Mouse (Mus musculus): ENCODE measurements around the gene Gnaz. TPM values are rescaled to one million over a fixed set of nuclear protein-coding genes. Genes with fewer than 3 reads are reported as not detected.
A peak's percentile ranks its signal among the peaks of the same experiment; 100 is the strongest.

The Gnaz gene
- 60.6 and 82.2 TPM in 2 replicates for polyA plus RNA-seq (2014; fragmentation: Nextera tagmentation; extraction: Ambion mirVana)

DNA sequence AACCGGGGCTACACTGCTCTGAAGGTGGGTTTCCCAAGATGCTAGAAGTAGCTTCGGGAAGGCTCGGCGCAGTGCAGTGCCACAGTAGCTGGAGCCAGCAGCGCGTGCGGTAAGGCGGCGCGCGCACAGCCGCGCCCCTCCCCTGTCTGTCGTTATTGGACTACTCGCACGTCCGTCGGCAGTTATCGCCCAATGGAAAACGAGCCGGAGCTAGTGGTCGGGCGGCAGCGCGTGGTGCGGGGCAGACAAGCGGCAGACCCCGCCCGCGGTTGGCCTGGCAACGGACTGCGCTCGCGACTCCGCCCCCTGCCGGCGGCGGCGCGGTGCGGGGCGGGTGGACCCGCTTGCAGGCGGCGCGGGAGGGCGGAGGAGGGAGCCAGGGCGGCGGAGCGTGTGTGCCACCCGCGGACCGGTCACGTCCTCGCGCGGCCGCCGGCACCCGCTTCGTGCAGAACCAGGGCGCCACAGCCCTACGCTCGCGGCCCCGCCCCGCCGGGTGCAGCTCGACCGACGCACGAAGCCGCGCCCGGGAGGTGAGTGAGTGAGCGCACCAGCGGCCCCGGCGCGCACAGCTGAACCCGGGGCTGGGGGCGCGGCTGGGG lies at the start of gene Gnaz:
Gene Gnaz (plus strand): TSS at position 328 of the 602 bp plus-strand sequence.
- Histone ChIP-seq H3K4me1 (ENCODE audit: control insufficient read depth, insufficient read depth, low read length) (peaks cover 20% of the 10 kb centered on the region), H3K4me2 (ENCODE audit: low read length) (peak within 1 kb of the TSS; percentile 85), H3K27ac (replicated peaks; ENCODE audit: low read depth, low read length) (peak within 1 kb of the TSS; percentile 78), H3K4me3 (replicated peaks; ENCODE audit: low read depth, low read length) (peak within 1 kb of the TSS; percentile 72), H3K27me3 (ENCODE audit: control insufficient read depth, insufficient read depth, low read length) (no peaks in the 10 kb centered on the region), H3K9ac (replicated peaks; ENCODE audit: low read length) (peak within 1 kb of the TSS; percentile 76), H3K36me3 (ENCODE audit: control insufficient read depth, insufficient read depth, low read length) (no peaks in the 10 kb centered on the region), H3K9me3 (ENCODE audit: control insufficient read depth, low read length) (no peaks in the 10 kb centered on the region)
- DNase-seq (peak; percentile 99), ATAC-seq (ENCODE audit: low FRiP score, low TSS enrichment) (peak; percentile 97)
- WGBS = under 1% methylated on average over 71 of the region's 83 CpGs

DNA sequence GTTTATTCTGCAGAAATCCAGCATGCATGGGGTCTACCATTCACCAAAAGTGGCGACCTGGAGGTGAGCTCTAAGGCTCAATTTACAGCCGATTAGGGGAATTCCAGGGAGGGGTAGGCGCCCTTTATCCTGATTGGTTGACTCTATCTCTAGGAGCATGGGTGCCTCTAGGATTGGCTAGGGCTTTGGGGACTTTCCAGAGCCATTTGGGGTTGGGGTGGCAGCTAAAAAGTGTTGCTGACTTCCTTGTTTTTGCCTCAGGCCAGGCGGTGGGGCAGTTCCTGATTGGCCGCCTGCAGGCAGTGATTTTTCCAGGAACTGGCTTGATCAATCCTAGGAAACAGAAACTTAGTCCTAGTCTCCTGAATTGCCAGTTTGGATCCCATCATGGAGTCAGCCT lies 47.7 kb upstream of the Gnaz start:
- no peak for ATAC-seq (ENCODE audit: low FRiP score, low TSS enrichment)
- no peak overlapping the region for H3K4me3 ChIP-seq (replicated peaks; ENCODE audit: low read depth, low read length)
- H3K27ac ChIP-seq (replicated peaks; ENCODE audit: low read depth, low read length) = no peak overlapping the region
- H3K9ac ChIP-seq (replicated peaks; ENCODE audit: low read length) = no peak overlapping the region
- H3K4me1 ChIP-seq (ENCODE audit: control insufficient read depth, insufficient read depth, low read length) = no peaks in the 10 kb centered on the region
- no peaks in the 10 kb centered on the region for H3K36me3 ChIP-seq (ENCODE audit: control insufficient read depth, insufficient read depth, low read length)
- DNase-seq = no peak
- no peaks in the 10 kb centered on the region for H3K9me3 ChIP-seq (ENCODE audit: control insufficient read depth, low read length)
- 44% methylated on average over 5 of the region's 5 CpGs for WGBS
- no peak overlapping the region for H3K4me2 ChIP-seq (ENCODE audit: low read length)
- no peaks in the 10 kb centered on the region for H3K27me3 ChIP-seq (ENCODE audit: control insufficient read depth, insufficient read depth, low read length)

DNA sequence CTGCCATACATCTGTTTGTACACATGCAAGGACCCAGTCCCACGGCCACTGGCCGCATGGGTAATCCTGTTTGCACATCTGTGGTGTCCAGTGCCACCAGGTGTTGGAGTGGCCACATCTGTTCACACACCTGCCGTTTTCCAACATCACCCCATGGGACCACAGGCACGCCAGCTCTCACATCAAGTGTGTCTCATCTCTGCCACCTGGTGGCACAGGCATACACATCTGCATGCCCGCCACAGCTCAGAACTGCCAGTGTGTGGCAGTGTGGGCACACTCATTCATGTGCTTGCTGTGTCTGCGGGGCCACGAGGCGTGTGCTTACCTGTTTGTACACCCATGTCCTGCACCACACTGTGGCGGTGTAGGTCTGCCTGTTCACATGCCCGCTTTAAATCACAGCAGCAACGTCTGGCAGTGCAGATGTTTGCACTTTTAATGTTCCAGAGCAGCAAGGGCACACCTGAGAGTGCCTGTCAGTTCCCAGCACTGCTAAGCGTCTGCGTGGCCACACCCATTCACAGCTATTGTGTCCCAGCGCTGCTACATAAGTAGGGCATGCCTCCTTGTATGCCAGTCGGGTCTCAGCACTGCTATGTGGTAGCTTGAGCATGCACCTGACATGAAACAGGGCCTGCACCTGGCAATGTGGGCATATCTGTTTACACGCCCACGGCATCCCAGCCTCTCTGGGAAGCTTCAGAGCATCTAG lies 46.0 kb upstream of the Gnaz start:
- no peaks in the 10 kb centered on the region for H3K27me3 ChIP-seq (ENCODE audit: control insufficient read depth, insufficient read depth, low read length)
- 45% methylated on average over 17 of the region's 17 CpGs for WGBS
- H3K9me3 ChIP-seq (ENCODE audit: control insufficient read depth, low read length) = no peaks in the 10 kb centered on the region
- H3K4me1 ChIP-seq (ENCODE audit: control insufficient read depth, insufficient read depth, low read length) = 0 out of 2 replicates have a peak, but pooled peaks cover 4% of the 10 kb centered on the region
- H3K27ac ChIP-seq (replicated peaks; ENCODE audit: low read depth, low read length) = no peak overlapping the region
- H3K9ac ChIP-seq (replicated peaks; ENCODE audit: low read length) = no peak overlapping the region
- ATAC-seq (ENCODE audit: low FRiP score, low TSS enrichment) (peak; percentile 49), DNase-seq (peak; percentile 87)
- H3K4me3 ChIP-seq (replicated peaks; ENCODE audit: low read depth, low read length) = no peak overlapping the region
- H3K36me3 ChIP-seq (ENCODE audit: control insufficient read depth, insufficient read depth, low read length) = no peaks in the 10 kb centered on the region
- no peak overlapping the region for H3K4me2 ChIP-seq (ENCODE audit: low read length)

DNA sequence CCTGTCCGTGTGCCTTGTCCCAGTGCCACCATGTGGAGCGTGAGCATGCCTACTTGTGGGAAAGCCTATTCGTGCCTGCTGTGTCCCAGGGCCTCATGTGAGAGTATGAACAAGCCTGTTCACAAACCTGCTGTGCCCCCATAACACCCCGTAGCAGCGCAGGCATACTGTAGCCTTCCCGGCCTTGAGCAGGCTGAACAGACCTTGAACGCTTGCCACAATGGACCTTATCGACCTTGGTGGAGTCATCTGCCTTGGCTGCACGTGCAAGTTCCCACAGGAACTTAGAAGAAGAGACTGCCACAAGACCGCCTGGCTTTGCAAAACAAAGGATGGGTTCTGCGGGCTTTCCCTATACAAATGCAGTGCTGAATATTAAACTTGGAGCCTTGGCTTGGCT lies 45.4 kb upstream of the Gnaz start:
- no peak overlapping the region for H3K27ac ChIP-seq (replicated peaks; ENCODE audit: low read depth, low read length)
- H3K9ac ChIP-seq (replicated peaks; ENCODE audit: low read length) = no peak overlapping the region
- no peak for ATAC-seq (ENCODE audit: low FRiP score, low TSS enrichment)
- H3K9me3 ChIP-seq (ENCODE audit: control insufficient read depth, low read length) = no peaks in the 10 kb centered on the region
- H3K4me3 ChIP-seq (replicated peaks; ENCODE audit: low read depth, low read length) = no peak overlapping the region
- no peak overlapping the region for H3K4me2 ChIP-seq (ENCODE audit: low read length)
- WGBS = 86% methylated on average over 11 of the region's 11 CpGs
- H3K36me3 ChIP-seq (ENCODE audit: control insufficient read depth, insufficient read depth, low read length) = no peaks in the 10 kb centered on the region
- no peaks in the 10 kb centered on the region for H3K27me3 ChIP-seq (ENCODE audit: control insufficient read depth, insufficient read depth, low read length)
- 0 out of 2 replicates have a peak, but pooled peaks cover 4% of the 10 kb centered on the region for H3K4me1 ChIP-seq (ENCODE audit: control insufficient read depth, insufficient read depth, low read length)
- DNase-seq = no peak

DNA sequence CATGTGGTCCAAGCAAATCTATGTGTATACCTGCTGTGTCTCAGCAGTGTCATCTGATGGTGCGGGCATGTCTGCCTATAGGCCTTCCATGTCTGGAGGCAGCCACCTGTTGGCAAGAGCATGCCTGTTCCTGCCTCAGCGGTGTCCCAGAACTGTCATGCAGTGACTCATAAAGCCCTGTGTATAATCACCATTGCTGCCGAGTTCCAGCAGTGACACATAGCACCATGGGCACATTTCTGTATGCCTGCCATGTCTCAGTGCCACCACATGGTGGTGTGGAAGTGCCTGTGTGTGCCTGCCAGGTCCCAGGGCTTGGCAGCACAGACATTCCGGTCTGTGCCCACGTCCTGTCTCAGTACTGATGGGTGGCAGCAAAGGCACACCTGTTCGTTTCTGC lies 44.2 kb upstream of the Gnaz start:
- 60% methylated on average over 6 of the region's 6 CpGs for WGBS

DNA sequence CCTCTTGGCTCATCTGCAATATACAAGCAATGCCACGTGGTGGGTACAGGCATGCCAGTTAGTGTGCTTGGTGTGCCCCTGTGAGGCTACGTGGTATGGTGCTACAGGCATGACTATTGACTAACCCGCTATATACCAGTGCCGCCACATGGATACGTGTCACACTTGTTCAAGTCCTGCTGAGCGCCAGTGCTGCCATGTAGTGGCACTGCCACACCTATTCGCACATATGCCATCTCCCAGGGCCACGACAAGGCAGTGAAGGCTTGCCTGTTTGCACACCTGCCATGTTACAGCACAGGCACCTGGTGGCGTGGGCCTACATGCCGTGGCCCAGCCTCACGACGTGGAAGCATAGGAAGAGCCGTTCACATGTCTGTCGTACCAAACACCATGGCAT lies 42.7 kb upstream of the Gnaz start:
- Histone ChIP-seq H3K9me3 (ENCODE audit: control insufficient read depth, low read length) (no peaks in the 10 kb centered on the region), H3K36me3 (ENCODE audit: control insufficient read depth, insufficient read depth, low read length) (no peaks in the 10 kb centered on the region), H3K4me2 (ENCODE audit: low read length) (no peak overlapping the region), H3K4me1 (ENCODE audit: control insufficient read depth, insufficient read depth, low read length) (0 out of 2 replicates have a peak, but pooled peaks cover 4% of the 10 kb centered on the region), H3K4me3 (replicated peaks; ENCODE audit: low read depth, low read length) (no peak overlapping the region), H3K9ac (replicated peaks; ENCODE audit: low read length) (no peak overlapping the region), H3K27ac (replicated peaks; ENCODE audit: low read depth, low read length) (no peak overlapping the region), H3K27me3 (ENCODE audit: control insufficient read depth, insufficient read depth, low read length) (no peaks in the 10 kb centered on the region)
- ATAC-seq (ENCODE audit: low FRiP score, low TSS enrichment) (no peak), DNase-seq (no peak)
- 90% methylated on average over 14 of the region's 14 CpGs for WGBS

More for the DNA sequence above, 44.2 kb upstream of the Gnaz start:
- Histone ChIP-seq H3K4me1 (ENCODE audit: control insufficient read depth, insufficient read depth, low read length) (0 out of 2 replicates have a peak, but pooled peaks cover 4% of the 10 kb centered on the region), H3K9ac (replicated peaks; ENCODE audit: low read length) (no peak overlapping the region), H3K4me2 (ENCODE audit: low read length) (no peak overlapping the region), H3K4me3 (replicated peaks; ENCODE audit: low read depth, low read length) (no peak overlapping the region), H3K9me3 (ENCODE audit: control insufficient read depth, low read length) (no peaks in the 10 kb centered on the region), H3K36me3 (ENCODE audit: control insufficient read depth, insufficient read depth, low read length) (no peaks in the 10 kb centered on the region), H3K27ac (replicated peaks; ENCODE audit: low read depth, low read length) (no peak overlapping the region), H3K27me3 (ENCODE audit: control insufficient read depth, insufficient read depth, low read length) (no peaks in the 10 kb centered on the region)
- DNase-seq (peak; percentile 69), ATAC-seq (ENCODE audit: low FRiP score, low TSS enrichment) (peak; percentile 18; the same call in 1 of the 2 replicates)

DNA sequence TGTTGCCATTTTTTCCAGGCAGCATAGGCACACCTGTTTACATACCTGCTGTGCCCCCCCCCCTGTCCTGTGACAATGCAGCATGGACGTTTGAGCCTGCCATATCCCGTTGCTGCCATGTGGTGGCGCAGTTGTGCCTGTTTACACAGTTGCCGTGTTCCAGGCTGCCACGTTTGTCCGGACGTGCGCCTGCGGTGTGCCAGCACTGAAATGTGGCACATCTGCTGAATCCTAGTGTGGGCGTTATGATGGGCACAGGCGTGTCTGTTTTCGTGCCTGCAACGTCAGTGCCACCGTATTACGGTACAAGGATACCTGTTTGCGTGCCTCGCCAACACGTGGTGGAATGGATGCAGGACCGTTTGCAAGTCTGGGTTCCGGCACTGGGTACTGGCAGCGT lies 41.7 kb upstream of the Gnaz start:
- ATAC-seq (ENCODE audit: low FRiP score, low TSS enrichment) (0 out of 2 replicates have a peak, but pooled peaks have one; percentile 32), DNase-seq (peak; percentile 79)
- H3K4me2 ChIP-seq (ENCODE audit: low read length) = peak overlapping the region; percentile 51

DNA sequence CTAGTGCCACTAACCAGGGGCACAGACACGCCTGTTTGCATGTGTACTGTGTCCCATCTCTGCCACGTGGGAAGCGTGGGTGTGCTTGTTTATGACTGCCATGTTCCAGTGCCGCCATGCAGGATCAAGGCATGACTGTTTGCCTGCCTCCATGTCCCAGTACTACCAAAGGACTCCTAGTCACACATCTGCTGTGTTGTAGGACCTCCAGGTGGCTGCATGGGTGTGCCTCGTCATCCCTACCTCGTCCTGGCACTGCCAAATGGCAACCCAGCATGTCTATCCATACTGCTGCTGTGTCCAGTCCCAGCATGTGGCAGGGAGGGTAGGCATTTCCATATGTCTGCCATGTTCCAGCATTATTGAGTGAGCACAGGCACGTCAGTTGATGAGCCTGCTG lies 38.7 kb upstream of the Gnaz start:
- no peaks in the 10 kb centered on the region for H3K9me3 ChIP-seq (ENCODE audit: control insufficient read depth, low read length)
- ATAC-seq (ENCODE audit: low FRiP score, low TSS enrichment) = no peak
- H3K9ac ChIP-seq (replicated peaks; ENCODE audit: low read length) = no peak overlapping the region
- H3K36me3 ChIP-seq (ENCODE audit: control insufficient read depth, insufficient read depth, low read length) = no peaks in the 10 kb centered on the region
- H3K4me2 ChIP-seq (ENCODE audit: low read length) = no peak overlapping the region
- no peak overlapping the region for H3K4me3 ChIP-seq (replicated peaks; ENCODE audit: low read depth, low read length)
- no peaks in the 10 kb centered on the region for H3K27me3 ChIP-seq (ENCODE audit: control insufficient read depth, insufficient read depth, low read length)
- DNase-seq = no peak
- H3K27ac ChIP-seq (replicated peaks; ENCODE audit: low read depth, low read length) = no peak overlapping the region
- H3K4me1 ChIP-seq (ENCODE audit: control insufficient read depth, insufficient read depth, low read length) = 0 out of 2 replicates have a peak, but pooled peaks cover 4% of the 10 kb centered on the region
- 84% methylated on average over 7 of the region's 7 CpGs for WGBS

More for the DNA sequence above, 41.7 kb upstream of the Gnaz start:
- WGBS = 21% methylated on average over 21 of the region's 21 CpGs
- no peaks in the 10 kb centered on the region for H3K9me3 ChIP-seq (ENCODE audit: control insufficient read depth, low read length)
- H3K36me3 ChIP-seq (ENCODE audit: control insufficient read depth, insufficient read depth, low read length) = no peaks in the 10 kb centered on the region
- peak overlapping the region; percentile 10; the same call in 1 of the 2 replicates for H3K4me3 ChIP-seq (replicated peaks; ENCODE audit: low read depth, low read length)
- H3K27ac ChIP-seq (replicated peaks; ENCODE audit: low read depth, low read length) = no peak overlapping the region
- no peaks in the 10 kb centered on the region for H3K27me3 ChIP-seq (ENCODE audit: control insufficient read depth, insufficient read depth, low read length)
- H3K9ac ChIP-seq (replicated peaks; ENCODE audit: low read length) = peak overlapping the region; percentile 12; the same call in 1 of the 2 replicates
- 0 out of 2 replicates have a peak, but pooled peaks cover 4% of the 10 kb centered on the region for H3K4me1 ChIP-seq (ENCODE audit: control insufficient read depth, insufficient read depth, low read length)

All from midbrain, embryonic 14.5 days (tissue).